Mouse (Mus musculus) cerebral cortex, adult 2 months (tissue): ENCODE results near the gene Mycbp.

Experiments used
- WGBS: fragments of 180-500 bp; shearing (Covaris S2); methylation state at CpG from one replicate; pipeline ENCODE4 v1.1.7; 2018; 5-methylcytosine and 5-hydroxymethylcytosine counted together

Mycbp gene

GRCm38 (mm10) chr4:123904333-123905125, at the start of gene Mycbp:
Gene Mycbp, plus strand, starts transcription at chr4:123904832.
- 1% methylated on average over 49 of the region's 49 CpGs for WGBS

DNA sequence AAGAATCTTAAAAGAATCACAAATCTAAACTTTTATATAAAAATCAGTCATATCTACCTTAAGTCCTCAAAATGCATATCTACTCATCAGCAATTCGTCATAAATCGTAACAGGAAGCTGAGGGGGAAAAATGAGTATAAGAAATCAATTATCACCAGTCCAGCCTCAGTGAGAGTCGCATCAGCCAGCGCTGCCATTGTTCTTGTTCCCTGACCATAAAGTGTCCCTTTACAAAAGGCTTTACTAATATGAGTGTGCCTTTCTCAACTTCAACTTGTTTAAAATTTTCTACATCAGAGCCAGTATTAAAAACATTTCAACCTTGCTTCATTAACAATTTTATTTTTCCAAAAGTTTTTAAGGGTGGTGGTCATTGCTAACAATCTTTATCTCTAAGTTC, 47.7 kb upstream of the Mycbp start:
- 67% methylated on average over 4 of the region's 4 CpGs for WGBS

- WGBS: 87% methylated on average over 7 of the region's 7 CpGs
These were observed 46.5 kb upstream of the Mycbp start for GRCm38 (mm10) chr4:123858090-123858489.

GRCm38 (mm10) chr4:123859379-123859778, 45.3 kb upstream of the Mycbp start, which contains the start of gene 4933427I04Rik:
Gene 4933427I04Rik, plus strand, starts transcription at chr4:123859679.
- 84% methylated on average over 3 of the region's 3 CpGs for WGBS

DNA sequence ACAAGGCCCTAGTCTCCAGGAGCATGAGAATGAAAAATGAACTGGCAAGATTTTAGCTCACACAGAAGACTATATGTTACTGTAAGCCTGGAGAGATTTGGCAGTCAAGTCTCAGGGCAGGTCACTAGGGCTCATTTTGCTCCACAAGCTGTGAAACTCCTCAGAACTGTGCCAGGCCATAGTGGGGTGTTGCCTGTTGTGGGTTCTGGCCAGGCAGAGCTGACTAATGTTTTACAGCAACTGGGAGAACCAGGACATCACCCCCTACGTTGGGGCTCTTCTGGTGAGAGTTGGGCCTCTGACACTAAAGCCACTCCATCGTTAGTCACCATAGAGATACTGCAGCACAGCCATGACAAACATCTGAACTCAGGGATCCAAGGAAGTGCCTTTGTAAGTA, 44.8 kb upstream of the Mycbp start:
- 54% methylated on average over 2 of the region's 2 CpGs for WGBS

GRCm38 (mm10) chr4:123860621-123861020, 44.0 kb upstream of the Mycbp start:
- WGBS: 90% methylated on average over 5 of the region's 5 CpGs

- WGBS: 88% methylated on average over 5 of the region's 5 CpGs
These were observed 10.9 kb upstream of the Mycbp start for GRCm38 (mm10) chr4:123893726-123894125.

GRCm38 (mm10) chr4:123894295-123894694, 10.3 kb upstream of the Mycbp start:
- WGBS: 86% methylated on average over 4 of the region's 4 CpGs

GRCm38 (mm10) chr4:123898696-123899095, 5.9 kb upstream of the Mycbp start:
- WGBS: 6% methylated on average over 5 of the region's 5 CpGs

DNA sequence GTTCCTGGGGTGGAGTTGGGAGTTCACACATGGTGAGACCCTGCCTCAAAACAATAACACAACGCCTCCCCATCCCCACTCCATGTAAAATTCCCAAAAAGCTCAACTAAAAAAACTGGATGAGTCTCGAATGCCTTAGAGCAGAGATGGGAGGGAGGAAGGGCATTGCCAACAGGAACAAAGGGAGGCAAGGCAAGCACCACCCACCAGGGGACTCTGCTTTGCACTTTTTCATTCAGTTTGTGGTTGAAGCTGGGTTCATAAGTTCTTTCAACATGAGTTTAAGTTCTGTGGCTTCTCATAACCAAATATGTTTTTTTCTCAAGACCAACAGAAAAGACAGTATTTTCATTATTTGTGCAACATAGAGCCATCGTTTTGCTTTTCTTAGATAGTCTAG, 1.2 kb upstream of the Mycbp start:
- 64% methylated on average over 3 of the region's 3 CpGs for WGBS

GRCm38 (mm10) chr4:123905126-123905668, 565 bp downstream of the Mycbp start:
- WGBS: under 1% methylated on average over 53 of the region's 53 CpGs

DNA sequence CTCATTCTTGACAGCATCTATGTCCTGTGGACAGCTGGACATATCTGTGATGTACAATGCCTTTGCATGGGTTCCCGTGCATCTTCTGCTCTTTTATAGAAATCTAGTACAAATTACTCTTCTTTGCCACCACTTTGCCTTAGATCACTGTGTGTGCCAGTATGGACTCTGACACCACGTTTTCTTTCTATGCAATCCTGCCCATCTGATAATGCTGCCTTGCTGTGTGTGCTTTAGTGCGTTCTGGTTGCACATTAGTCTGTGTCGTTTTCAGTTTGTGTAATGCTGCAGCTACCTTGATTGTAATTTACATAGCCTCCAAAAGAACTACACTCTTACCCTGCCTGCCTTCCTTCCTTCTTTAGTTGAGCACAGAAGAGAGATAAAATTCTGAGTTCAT, 6.9 kb downstream of the Mycbp start:
- WGBS: 84% methylated on average over 4 of the region's 4 CpGs

GRCm38 (mm10) chr4:123912431-123912830, 7.8 kb downstream of the Mycbp start:
- 59% methylated on average over 2 of the region's 2 CpGs for WGBS

- WGBS: 2% methylated on average over 48 of the region's 49 CpGs
These were observed 12.3 kb downstream of the Mycbp start, which contains the start of gene Rragc for GRCm38 (mm10) chr4:123916748-123917547. Gene Rragc, plus strand, starts transcription at chr4:123917446.

GRCm38 (mm10) chr4:123917548-123918140, 13.0 kb downstream of the Mycbp start, which contains the start of gene 4930535I16Rik:
Gene 4930535I16Rik, minus strand, starts transcription at chr4:123918022.
- WGBS: under 1% methylated on average over 63 of the region's 63 CpGs

DNA sequence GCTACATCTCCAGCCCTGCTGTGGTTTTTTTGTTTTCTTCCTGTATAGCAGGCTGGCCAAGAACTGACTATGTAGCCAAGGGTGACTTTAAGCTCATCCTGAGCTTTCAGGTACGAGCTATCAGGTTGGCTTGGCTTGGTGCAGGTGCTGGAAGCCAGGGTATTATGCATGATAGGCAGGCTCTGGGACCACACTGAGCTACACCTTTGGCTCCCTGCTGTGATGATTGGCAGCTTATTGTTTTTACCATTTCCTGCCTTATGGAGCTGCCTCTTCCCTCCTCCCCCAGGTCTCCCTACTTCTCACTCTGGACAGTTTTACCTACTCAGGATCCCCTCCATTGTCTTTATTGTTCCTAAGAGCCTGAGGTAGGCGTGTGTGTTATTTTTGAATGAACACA, 14.2 kb downstream of the Mycbp start:
- WGBS: 60% methylated on average over 2 of the region's 2 CpGs

- 86% methylated on average over 4 of the region's 4 CpGs for WGBS
These were observed 16.5 kb downstream of the Mycbp start for GRCm38 (mm10) chr4:123921055-123921565.

GRCm38 (mm10) chr4:123929994-123930393, 25.4 kb downstream of the Mycbp start:
- WGBS: 87% methylated on average over 4 of the region's 4 CpGs

DNA sequence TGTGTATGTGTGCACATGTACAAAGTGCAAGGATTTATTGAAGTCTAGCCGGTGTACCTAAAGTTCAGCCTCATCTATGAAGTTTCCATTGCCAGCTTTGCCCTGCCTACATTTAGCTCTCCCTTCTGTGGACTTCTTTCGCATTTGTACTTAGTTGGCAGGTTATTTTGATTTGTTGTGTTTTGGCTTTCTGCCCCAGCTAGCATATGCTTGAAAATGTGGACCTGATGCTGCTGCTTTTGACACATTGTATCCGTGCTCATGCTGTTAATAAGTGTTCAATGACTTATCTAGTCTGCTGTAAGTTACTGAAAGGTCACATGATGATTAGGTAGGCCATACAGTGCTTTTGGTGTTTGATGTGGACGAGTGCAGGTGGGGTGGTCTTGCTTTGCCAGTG, 29.7 kb downstream of the Mycbp start:
- WGBS: 62% methylated on average over 4 of the region's 4 CpGs

GRCm38 (mm10) chr4:123936059-123936458, 31.4 kb downstream of the Mycbp start:
- WGBS: 86% methylated on average over 7 of the region's 7 CpGs

- 3% methylated on average over 4 of the region's 4 CpGs for WGBS
These were observed 35.2 kb downstream of the Mycbp start for GRCm38 (mm10) chr4:123939838-123940237.

GRCm38 (mm10) chr4:123940878-123941277, 36.2 kb downstream of the Mycbp start:
- WGBS: 77% methylated on average over 7 of the region's 7 CpGs
